Mouse (Mus musculus): ENCODE measurements around the gene Dpf3.

The Dpf3 gene

DNA sequence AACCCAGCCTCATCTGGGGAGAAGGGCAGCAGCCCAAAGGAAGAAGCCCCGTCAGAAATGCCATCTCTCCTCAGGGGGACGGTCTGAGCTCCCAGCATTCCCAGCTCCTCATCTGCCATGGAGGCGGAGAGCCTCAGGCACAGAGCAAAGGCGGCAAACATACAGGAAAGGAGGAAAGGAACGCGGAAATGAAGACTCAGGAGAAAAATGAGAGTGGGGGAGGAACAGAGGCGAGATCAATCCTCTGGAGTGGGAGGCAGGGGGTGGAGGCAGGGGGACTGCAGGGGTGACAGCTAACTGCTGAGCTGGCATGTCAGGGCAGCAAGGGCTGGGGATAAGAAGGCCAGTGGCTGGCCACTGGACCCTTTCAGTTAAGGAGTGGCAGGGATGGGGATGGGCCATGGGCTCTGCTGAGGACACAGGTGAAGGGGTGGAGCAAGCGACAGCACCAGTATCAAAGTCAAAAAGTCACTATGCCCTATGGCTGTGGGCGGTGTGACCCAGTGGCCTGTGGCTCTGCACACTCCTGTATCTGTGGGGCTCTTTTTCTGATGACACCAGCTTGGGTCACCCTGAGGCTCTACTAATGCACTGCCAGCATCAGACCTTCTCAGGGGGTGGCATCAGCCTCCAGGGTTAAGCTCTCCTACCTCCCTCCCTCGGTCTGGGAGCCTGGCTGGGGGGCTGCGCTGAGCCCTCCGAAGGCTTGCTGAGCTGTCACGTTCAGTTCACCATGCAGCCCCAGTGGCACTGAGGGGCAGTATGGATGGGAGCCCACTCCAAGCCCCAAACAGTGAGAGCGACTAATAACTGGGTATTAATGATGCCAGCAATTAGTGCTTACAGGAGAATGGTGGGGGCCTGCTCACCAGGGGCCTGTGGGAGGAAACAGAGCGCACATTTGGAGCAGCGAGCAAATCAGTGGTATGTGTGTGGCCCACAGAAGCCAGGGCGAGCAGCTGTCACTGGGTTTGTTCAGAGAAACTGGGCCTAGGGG is 200.7 kb downstream of the Dpf3 start:
- DNase-seq (ENCODE audit: low read depth), result no peak

DNA sequence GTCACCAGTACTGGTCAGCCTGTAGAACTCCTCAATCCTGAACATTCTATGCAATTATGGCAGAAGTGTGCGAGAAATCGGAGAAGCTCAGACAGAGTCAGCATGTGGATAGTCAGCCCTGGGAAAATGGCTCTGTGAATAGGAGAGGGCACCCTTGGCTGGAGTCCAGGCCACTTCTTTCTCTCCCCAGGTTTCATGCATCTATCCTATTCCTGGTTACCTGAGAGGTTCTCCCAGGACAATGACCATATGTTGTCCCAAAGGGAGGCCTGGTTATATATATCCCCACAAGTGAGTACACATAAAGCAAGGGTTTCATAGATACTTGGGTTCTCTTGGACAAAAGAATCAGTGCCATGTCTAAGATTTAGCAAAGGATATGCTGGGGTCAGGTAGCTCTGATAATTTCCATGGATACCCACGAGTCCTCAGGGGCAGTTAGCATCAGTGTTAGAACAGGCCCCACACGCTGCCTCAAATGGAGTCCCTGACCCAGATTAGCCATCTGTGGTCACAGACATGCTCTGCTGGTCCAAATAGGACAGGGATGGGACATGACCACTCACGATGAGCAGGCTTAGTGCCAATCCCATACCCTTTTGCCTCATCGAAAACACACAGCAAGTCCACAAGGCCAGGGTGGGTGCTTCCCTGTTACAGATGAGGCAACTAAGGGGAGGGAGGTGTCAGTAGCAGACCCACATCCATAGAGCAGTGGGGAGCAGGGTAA is 203.8 kb downstream of the Dpf3 start:
- no peak for DNase-seq (ENCODE audit: low read depth)

DNA sequence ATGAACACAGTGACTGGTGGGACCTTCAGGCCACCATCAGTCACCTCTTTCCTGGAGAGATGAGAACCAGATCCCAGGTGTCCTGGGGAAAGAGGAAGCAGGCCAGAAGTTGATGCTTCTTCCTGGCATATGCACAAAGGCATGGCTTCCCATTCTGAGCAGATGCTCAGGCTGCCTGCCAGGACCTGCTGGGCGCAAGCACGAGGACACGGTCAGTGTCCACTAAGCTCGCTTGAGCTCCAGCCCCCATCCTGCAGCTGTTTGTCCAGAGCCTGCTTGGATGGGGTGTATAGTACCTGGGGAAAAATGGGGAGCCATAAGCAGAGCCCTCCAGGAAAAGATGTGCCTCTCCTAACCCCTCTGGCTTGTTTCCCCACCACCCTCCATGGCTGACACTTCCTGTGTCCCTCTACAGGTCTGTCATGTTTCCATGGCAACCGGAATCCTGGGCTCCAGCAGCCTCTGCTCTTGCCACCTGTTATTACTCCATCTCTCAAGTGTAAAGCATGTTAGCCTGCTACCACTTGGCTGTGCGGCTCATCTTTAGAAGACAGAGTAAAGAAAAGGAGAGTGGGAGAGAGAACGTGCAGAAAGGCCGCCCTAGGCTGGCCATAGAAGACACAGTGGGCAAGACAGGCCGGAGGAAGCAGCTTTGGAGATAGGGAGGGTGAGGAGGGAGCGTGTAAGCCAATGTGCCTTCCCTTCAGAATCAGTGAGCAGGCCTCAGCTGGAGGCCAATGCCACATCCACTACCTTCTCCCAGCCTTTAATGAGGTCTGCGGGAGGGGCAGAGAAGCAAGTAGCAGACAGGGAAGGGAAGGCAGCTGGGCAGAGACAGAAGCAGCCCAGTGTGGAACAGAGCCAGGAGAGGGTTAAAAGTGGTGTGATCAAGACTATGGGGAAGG is 209.7 kb downstream of the Dpf3 start:
- no peak for DNase-seq (ENCODE audit: low read depth)

DNA sequence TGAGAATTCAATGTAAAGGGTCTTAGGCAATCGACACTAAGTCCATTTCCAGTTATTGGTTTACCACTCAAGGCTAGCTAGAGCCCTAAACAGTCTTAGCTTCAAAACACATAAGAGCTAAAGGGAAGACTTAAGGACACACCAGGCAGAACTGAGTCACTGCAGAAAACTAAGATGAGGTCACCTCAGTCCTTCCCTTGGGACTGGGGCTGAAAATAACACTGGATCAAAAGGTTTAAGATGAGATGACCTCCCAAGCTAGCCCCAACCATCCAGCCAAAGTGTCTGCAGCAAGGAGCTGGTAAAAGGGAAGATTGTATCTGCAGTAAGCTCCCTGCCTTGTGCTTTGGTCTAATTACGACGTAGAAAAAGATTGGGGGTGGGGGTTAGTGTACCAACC is 216.3 kb downstream of the Dpf3 start:
- DNase-seq (ENCODE audit: low read depth), result no peak

DNA sequence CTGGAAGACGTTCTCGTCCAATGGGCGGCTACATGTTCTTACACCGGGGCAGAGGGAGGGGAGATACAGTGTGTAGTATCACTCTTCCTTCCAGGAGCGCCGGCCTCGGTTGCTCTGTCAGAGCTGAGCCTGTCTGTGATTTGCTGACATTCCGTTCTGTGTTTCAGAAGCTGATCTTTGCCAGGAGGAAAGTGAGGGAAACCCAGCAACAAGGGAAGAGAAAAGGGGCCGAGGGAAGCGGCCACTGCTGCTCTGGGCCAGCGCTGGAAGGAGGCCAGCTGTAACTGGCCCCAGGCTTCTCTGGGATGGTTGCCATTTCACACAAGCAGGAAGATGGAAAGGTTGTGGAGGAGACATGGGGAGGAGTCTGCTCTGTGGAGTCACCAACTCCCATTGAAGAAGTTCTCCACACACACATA is 219.0 kb downstream of the Dpf3 start:
- DNase-seq (ENCODE audit: low read depth), result no peak

DNA sequence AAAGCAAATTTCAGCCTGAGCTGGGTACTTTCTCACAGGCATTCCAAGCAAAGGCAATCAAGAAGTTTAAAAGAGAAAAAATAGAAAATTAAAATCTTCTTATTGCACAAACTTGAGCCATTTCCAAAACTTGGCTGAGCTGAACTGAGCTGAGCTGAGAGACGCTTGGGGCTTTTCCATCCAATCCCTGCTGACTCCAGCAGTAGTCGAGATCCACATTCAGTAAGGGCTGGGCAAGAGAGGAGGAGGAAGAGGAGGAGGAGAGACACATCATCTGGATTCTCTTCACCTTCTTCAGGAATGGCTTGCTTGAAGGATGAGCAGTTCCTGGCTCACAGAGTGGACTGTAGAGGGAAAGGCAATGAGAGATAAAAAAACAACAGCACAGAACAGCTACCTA is 227.0 kb downstream of the Dpf3 start:
- DNase-seq (ENCODE audit: low read depth), result no peak

DNA sequence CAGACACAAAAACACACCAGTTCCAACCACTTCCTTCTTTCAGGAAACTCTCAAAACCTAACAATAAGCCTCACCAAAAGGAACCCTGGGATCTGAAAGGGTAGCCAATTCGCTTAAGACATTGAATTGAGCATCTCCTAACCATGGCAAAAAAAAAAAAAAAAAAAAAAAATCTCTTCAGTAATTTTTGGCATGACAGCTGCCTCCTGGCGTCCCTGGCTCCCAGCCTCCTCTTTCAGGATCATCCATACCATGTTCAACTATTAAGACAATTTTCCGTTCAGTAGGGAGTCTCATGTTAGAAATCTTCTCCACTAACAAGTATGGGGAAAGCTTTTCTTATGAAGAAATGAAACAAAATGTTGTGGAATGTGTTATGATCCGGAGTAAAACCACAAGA is 233.1 kb downstream of the Dpf3 start:
- no peak for DNase-seq (ENCODE audit: low read depth)

DNA sequence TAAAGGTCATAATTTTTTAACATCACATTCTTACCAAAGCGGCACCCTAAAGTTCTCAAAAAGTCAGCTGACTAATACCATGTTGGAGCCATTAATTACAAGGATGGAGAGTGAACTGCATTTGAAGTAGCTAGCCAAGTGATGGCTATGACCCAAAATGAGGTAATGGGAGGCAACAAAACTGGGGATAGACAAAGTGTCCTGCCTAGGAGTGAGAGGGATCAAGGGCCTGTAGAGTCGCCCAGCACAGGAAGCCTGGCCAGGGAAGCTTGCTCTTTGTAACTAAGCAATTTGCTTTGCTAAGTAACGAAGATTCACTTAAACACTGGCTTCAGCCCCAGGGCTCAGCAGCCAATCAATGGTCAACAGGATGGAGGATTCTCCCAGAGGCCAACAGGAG is 238.4 kb downstream of the Dpf3 start:
- no peak for DNase-seq (ENCODE audit: low read depth)

DNA sequence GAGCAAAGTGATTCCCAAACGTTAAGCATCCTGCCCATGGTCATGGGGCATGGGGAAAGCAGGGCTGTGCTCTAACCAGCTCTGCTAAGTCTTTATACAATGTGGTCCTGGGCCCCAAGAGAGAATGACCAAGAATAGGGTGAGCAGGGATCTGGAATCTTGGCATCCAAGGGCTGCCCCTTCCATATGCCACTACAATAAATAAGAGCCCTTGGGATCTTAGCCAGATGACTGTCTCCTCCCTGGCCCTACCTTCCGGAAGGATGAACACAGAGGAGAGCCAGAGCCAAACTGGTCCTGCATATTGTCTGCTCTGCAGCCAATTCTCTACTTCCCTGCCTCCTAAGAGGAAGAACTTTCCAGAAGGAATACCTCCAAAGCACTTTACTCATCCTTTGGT is 238.9 kb downstream of the Dpf3 start:
- no peak for DNase-seq (ENCODE audit: low read depth)

DNA sequence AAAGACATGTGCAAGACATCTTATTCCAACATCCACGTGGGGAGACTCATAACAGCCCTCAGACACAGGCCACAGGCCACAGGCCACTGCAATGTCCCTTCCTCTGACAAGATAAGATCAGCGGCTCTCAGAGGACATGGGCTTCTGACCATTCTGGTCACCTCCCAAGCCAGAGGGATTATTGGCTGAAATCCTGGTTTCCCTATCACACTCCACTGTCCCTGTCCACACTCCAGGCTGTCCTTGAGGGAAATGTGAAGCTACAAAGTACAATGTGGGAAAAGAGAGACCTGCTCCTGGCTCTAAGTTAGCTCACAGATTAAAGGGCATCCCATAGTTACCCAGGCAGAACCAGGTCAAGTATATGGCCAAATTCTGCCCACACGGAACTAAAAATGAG is 239.8 kb downstream of the Dpf3 start:
- DNase-seq (ENCODE audit: low read depth), result no peak

DNA sequence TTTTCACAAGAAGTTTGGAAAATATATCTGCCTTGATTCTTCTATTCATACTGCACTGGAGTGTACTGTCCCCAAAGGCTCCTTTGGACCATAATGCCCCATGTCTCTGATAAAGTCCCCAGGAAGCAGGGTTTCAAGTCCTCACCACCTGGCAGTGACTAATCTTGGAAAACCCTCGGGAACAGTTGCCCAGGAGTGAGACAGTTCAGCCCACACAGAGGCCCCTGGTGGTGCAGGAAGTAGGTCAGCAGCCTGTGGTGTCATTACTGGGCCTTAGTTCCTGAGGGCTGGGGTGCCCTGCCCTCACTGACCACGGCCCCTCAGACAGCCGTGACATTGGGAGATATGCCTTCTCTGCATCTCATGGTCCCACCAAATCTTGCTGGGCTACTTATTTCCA is 246.5 kb downstream of the Dpf3 start:
- DNase-seq (ENCODE audit: low read depth), result no peak

DNA sequence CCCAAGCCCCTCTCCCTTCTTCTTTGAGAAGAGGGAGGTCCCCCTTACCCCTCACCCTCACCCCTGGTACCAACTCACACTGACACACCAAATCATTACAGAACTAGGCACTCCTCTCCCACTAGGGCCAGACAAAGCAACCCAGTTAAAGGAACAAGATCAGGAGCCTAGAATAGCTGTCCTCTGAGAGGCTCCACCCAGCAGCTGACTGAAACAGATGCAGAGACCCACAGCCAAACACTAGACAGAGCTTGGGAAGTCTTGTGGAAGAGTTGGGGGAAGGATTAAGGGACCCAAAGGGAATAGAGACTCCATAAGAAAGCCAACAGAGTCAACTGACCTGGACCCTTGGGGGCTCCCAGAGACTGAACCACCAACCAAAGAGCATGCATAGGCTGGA is 246.9 kb downstream of the Dpf3 start:
- DNase-seq (ENCODE audit: low read depth), result no peak

DNA sequence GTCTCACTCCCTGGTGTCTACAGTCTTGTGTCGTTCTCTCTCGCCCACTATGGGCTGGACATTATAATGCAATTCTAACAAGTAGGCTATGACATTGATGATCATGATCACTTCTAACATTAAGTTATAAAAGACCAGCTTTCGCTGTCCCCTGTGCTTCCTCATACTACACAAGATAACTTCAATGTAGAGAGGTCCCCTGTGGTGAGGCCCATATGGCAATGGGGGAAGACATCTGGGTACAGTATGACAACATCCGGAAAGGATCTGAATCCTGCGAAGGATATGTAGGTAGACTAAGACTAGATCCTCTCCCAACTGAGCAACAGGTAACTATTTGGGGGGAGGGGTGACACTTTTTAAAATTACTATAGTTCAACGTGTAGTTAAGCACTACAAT is 251.7 kb downstream of the Dpf3 start:
- no peak for DNase-seq (ENCODE audit: low read depth)

DNA sequence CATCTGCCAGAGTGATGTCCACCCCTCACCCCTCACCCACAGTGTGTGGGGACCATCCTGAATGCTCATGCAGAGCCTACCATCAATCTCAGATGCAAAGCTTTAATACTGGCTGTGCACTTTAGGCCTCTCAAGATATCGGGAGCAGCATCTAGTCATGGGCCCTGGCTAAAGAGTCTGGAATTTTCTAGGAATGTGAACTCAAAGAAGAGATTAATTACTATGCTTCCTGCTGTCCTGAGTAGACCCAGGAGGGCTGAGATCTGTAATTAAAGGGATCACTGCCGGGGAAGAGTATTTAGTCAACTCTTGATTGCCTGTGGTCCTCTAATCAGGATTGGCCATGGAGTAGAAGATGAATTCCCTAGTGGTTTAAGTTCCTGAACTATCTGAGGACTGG is 252.5 kb downstream of the Dpf3 start:
- no peak for DNase-seq (ENCODE audit: low read depth)

DNA sequence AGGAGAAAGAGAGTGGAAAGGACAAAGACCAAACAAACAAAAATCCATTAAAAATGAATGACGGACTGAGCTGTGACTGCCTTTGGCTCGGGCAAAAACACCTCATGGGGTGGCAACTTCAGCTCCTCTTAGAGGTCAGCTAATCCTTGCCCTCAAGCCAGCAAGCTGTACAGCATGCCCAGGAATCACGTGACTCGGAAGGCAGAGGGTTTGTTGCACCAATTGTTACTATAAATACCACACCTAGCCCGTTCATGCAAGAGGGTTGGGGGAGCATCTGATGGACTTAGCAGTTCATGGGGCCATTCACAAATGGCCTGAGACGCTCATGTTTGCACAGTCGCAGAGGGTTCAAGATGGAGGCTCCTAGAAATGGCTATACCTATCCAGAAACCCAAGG is 253.9 kb downstream of the Dpf3 start:
- DNase-seq (ENCODE audit: low read depth), result no peak

DNA sequence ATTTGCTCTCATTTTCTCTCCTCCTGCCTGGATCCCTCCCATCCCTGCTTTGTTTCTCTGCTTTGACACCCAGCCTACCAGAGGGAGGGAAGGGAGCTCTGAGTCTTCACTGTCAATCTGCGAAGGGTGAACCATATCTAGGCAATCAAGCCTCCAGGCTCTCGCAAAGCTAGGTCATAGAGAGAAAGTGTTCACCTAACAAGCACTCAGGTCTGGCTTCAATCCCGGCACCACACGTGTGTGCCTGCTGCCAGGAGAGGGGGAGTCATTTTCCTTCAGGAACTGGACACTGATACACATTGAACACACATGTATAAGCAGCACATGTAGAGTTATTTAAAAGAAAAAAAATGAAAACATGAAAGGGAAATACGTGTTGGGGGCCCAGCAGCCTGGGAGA is 254.6 kb downstream of the Dpf3 start:
- DNase-seq (ENCODE audit: low read depth), result no peak

DNA sequence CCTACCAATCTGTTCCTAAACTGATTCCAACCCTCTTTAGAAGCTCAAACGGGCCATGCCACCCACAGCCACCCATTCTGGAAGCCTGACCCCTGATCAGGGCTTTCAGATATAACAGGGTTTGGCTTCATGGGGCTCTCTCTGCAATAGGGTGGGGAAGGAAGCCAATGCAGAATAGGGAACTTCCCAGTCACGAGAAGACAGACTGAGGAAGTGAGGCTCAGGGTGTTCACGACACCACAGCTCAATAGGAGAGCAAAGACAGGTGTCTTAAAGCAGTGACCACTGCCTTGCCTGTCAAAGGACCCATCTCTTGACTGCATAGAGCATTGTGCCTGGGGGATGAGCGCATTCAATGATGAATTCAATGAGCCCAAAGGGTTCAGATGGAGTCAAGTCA is 256.3 kb downstream of the Dpf3 start:
- DNase-seq (ENCODE audit: low read depth), result no peak

DNA sequence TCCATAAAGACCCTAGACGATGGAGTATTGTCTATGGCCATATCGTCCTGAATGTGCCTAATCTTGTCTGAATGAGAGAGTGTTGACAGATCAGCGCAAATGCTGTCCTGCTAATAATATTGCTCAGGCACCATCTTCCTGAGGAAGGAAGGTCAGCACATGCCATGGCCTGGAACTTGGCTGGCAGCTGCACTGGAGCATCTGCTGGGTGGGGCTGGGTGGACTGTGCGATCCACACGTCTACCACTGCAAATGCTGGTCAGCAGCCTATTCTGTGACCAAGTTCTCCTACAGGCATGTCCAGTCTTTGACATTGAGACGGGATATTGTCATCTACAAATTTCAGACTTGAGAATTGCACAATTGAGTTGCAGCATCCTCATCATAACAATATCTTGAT is 257.8 kb downstream of the Dpf3 start:
- no peak for DNase-seq (ENCODE audit: low read depth)

DNA sequence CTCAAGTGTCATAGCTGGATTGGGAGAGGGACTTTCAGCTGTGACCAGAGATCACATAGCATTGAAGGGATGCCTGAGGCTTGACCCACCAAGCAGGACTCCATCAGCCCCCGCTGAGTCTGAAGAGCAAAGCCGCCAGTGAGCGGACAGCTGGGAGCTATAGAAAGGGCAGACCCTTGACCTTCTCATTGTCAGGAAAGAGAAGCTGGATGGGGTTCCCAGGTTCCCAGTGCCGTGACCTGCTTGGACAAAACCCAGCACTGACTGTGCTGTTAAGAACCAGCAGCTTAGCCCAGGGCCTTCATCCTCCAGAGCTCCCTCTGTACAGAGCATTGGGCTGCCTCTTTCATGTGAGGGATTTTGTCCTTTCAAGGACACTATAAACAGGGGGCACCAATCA is 260.5 kb downstream of the Dpf3 start:
- DNase-seq (ENCODE audit: low read depth), result no peak

DNA sequence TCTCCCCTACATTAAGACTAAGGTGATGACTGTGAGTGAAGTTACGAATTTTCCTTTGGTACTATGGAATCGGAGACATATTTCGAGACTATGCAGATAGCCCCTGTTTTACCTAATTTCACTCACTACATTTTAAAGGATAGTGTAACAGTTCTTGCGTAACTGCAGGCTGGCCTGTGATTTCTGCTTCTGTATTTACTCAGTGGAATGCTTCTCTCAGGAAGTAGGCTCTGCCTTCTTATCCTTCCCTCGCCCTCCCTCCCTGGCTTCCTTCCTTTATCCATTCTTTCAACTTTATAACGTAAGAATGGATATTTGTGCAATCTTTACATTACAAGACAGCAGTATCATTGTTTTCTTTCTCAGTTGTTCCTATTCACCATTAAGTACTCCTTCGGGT is 266.6 kb downstream of the Dpf3 start:
- DNase-seq (ENCODE audit: low read depth), result no peak

DNA sequence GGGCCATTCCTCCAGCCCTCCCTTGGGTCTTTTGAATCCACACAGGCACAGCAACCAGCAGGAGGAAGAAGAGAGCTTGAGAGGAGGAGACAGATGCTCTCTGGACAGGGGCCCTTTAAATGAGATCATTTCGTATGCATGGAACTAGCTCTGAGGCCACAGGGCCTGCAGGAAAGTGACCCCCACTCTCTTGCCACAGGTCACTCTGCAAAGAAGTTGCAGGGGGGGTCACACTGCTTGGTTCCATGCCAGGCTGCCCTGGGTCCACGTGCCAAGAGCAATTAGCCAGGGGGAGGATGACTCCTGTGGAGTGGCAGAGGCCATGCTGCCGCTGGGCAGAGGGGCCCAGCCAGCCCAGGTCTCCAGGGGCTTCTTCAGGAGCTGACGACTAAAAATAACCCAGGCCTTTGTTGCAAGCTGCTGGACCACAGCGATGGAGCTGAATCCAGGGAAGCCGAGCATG is 273.6 kb downstream of the Dpf3 start:
- DNase-seq (ENCODE audit: low read depth), result no peak

DNA sequence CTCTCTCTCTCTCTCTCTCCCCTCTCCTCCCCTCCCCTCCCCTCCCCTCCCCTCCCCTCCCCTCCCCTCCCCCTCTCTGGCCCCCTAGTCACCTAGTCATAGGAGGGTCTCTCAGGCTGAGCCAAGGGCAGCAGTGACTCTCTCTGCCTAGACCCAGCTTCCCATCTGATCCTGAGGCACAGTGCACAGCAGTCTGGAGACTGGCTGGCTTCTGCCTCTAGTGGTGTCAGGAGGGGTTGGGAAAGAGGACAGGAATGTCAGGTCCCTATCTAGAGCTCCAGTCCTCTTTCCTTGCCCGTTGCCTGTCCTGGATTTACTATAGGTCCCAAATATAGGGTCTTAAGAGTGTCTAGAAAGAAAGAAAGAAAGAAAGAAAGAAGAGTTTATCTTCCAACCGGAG is 275.5 kb downstream of the Dpf3 start:
- DNase-seq (ENCODE audit: low read depth), result no peak

Measured in naive thymus-derived CD4-positive, alpha-beta T cell, adult 2 months (primary cell).